Mouse (Mus musculus): ENCODE data around the gene Dll3.

- no peak for TF ChIP-seq GATA1 (IDR thresholded peaks at IDR 0.05; ENCODE audit: borderline replicate concordance, low read length)
- no peak for TF ChIP-seq FLI1 (IDR thresholded peaks at IDR 0.05; ENCODE audit: low read length)
Observed at GRCm38 (mm10) chr7:28305641-28306040, 3.6 kb upstream of the Dll3 start.
